Mouse (Mus musculus) embryo, embryonic 10 days (tissue): Measurements from ENCODE around the gene Pfkfb1.

Source experiments
- DNase-seq: peaks from one replicate; pipeline ENCODE4 v3.0.0-alpha.2; 2015; ENCODE audit warnings: low spot score

The Pfkfb1 gene

GRCm38 (mm10) chrX:150677505-150677904 is 89.5 kb downstream of the Pfkfb1 start:
- no peak for DNase-seq
